Mouse (Mus musculus): ENCODE measurements at regions not wholly inside any gene's neighbourhood (a gene's known extent, or its start where the extent isn't known, plus 50 kb on each side); places are given as distances from the start of the nearest gene placed in this dataset.

DNA sequence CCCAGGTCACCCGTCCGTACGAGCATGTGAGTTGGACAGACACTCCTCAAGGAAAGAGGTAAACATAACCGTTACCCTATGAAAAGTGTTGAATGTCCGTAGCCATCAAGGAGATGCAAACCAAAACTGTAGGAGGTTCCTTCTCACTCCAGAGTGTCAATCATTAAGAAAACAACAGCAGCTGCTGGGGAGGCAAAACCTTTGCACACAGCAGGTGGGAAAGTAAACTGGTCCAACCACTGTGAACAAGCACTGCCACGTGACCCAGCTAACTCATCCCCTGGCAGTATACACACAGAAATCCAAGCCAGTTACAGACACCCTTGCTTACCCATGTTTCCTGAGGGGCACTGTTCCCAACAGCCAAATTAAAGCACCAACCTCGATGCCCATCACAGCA is 54.7 kb upstream of the Irx5 start:
- H3K27ac ChIP-seq (ENCODE audit: insufficient read depth, low read length): no peak overlapping the region
- TF ChIP-seq POLR2A (IDR thresholded peaks at IDR 0.05; ENCODE audit: extremely low read depth, insufficient read depth, low read length): no peak
- TF ChIP-seq CTCF (IDR thresholded peaks at IDR 0.05; ENCODE audit: extremely low read depth, insufficient read depth, low read length): no peak
- H3K4me1 ChIP-seq (ENCODE audit: control insufficient read depth, insufficient read depth, low read length): no peaks in the 10 kb centered on the region
- no peak overlapping the region for H3K4me3 ChIP-seq (ENCODE audit: insufficient read depth, low read length)

GRCm38 (mm10) chr8:92301029-92301428 is 56.4 kb upstream of the Irx5 start:
- no peaks in the 10 kb centered on the region for H3K4me1 ChIP-seq (ENCODE audit: control insufficient read depth, insufficient read depth, low read length)
- no peak overlapping the region for H3K27ac ChIP-seq (ENCODE audit: insufficient read depth, low read length)
- no peak overlapping the region for H3K4me3 ChIP-seq (ENCODE audit: insufficient read depth, low read length)
- TF ChIP-seq POLR2A (IDR thresholded peaks at IDR 0.05; ENCODE audit: extremely low read depth, insufficient read depth, low read length) (no peak), CTCF (IDR thresholded peaks at IDR 0.05; ENCODE audit: extremely low read depth, insufficient read depth, low read length) (no peak)

GRCm38 (mm10) chr8:92286841-92287811 is 70.3 kb upstream of the Irx5 start:
- Histone ChIP-seq H3K4me3 (ENCODE audit: insufficient read depth, low read length) (no peak overlapping the region), H3K4me1 (ENCODE audit: control insufficient read depth, insufficient read depth, low read length) (no peaks in the 10 kb centered on the region), H3K27ac (ENCODE audit: insufficient read depth, low read length) (no peak overlapping the region)
- TF ChIP-seq POLR2A (IDR thresholded peaks at IDR 0.05; ENCODE audit: extremely low read depth, insufficient read depth, low read length) (no peak), CTCF (IDR thresholded peaks at IDR 0.05; ENCODE audit: extremely low read depth, insufficient read depth, low read length) (no peak)

- TF ChIP-seq POLR2A (IDR thresholded peaks at IDR 0.05; ENCODE audit: extremely low read depth, insufficient read depth, low read length) (no peak), CTCF (IDR thresholded peaks at IDR 0.05; ENCODE audit: extremely low read depth, insufficient read depth, low read length) (no peak)
- Histone ChIP-seq H3K4me3 (ENCODE audit: insufficient read depth, low read length) (no peak overlapping the region), H3K27ac (ENCODE audit: insufficient read depth, low read length) (no peak overlapping the region), H3K4me1 (ENCODE audit: control insufficient read depth, insufficient read depth, low read length) (no peaks in the 10 kb centered on the region)
Measured at GRCm38 (mm10) chr8:92275755-92276154, 81.7 kb upstream of the Irx5 start.

- TF ChIP-seq CTCF (IDR thresholded peaks at IDR 0.05; ENCODE audit: extremely low read depth, insufficient read depth, low read length) (no peak), POLR2A (IDR thresholded peaks at IDR 0.05; ENCODE audit: extremely low read depth, insufficient read depth, low read length) (no peak)
- Histone ChIP-seq H3K27ac (ENCODE audit: insufficient read depth, low read length) (no peak overlapping the region), H3K4me3 (ENCODE audit: insufficient read depth, low read length) (no peak overlapping the region), H3K4me1 (ENCODE audit: control insufficient read depth, insufficient read depth, low read length) (no peaks in the 10 kb centered on the region)
Measured at GRCm38 (mm10) chr8:92272726-92273125, 84.7 kb upstream of the Irx5 start.

- Histone ChIP-seq H3K4me3 (ENCODE audit: insufficient read depth, low read length) (no peak overlapping the region), H3K27ac (ENCODE audit: insufficient read depth, low read length) (no peak overlapping the region), H3K4me1 (ENCODE audit: control insufficient read depth, insufficient read depth, low read length) (no peaks in the 10 kb centered on the region)
- TF ChIP-seq CTCF (IDR thresholded peaks at IDR 0.05; ENCODE audit: extremely low read depth, insufficient read depth, low read length): no peak
- TF ChIP-seq POLR2A (IDR thresholded peaks at IDR 0.05; ENCODE audit: extremely low read depth, insufficient read depth, low read length): no peak
Measured at GRCm38 (mm10) chr8:92272073-92272472, 85.4 kb upstream of the Irx5 start.

GRCm38 (mm10) chr8:92270636-92271035 is 86.8 kb upstream of the Irx5 start:
- Histone ChIP-seq H3K4me1 (ENCODE audit: control insufficient read depth, insufficient read depth, low read length) (no peaks in the 10 kb centered on the region), H3K27ac (ENCODE audit: insufficient read depth, low read length) (no peak overlapping the region), H3K4me3 (ENCODE audit: insufficient read depth, low read length) (no peak overlapping the region)
- TF ChIP-seq CTCF (IDR thresholded peaks at IDR 0.05; ENCODE audit: extremely low read depth, insufficient read depth, low read length) (no peak), POLR2A (IDR thresholded peaks at IDR 0.05; ENCODE audit: extremely low read depth, insufficient read depth, low read length) (no peak)

DNA sequence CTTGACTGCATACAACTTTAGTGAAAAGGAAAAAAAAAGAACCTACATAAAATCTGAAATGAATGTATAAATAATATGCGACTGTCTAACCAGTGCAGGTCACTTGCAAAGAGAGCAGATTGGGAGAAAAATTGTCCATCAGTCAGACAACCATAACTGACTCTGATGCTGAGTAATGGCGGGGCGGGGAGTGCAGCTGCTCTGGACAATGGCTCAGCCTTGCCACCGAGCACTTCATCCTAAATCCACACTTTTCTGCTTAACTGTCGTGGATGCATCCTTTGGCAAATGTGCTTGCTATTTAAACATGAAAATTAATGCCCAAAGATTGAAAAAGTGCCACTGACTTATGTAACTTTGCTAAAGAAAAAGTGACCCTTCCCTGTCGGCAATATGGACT is 90.0 kb upstream of the Irx5 start:
- no peaks in the 10 kb centered on the region for H3K4me1 ChIP-seq (ENCODE audit: control insufficient read depth, insufficient read depth, low read length)
- H3K27ac ChIP-seq (ENCODE audit: insufficient read depth, low read length): no peak overlapping the region
- TF ChIP-seq CTCF (IDR thresholded peaks at IDR 0.05; ENCODE audit: extremely low read depth, insufficient read depth, low read length) (no peak), POLR2A (IDR thresholded peaks at IDR 0.05; ENCODE audit: extremely low read depth, insufficient read depth, low read length) (no peak)
- no peak overlapping the region for H3K4me3 ChIP-seq (ENCODE audit: insufficient read depth, low read length)

DNA sequence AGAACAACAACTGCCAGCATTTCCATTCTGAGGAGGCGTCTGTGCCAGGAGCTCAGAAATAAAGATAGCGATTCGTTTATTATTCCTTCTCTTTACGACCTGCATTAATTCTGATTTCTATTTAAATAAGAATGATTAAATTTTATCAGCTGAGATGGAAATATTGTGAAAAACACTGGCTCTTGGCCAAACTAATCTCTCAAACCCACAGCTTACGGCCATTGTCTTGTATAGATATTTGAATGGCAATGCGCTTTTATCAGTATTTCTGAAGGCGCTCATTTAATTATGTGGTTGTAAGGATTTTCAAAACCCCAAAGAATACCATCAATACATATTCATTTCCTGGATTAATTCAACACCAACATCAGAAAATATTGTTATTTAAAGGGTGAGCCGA is 97.4 kb upstream of the Irx5 start:
- no peak for TF ChIP-seq POLR2A (IDR thresholded peaks at IDR 0.05; ENCODE audit: extremely low read depth, insufficient read depth, low read length)
- TF ChIP-seq CTCF (IDR thresholded peaks at IDR 0.05; ENCODE audit: extremely low read depth, insufficient read depth, low read length): no peak
- Histone ChIP-seq H3K27ac (ENCODE audit: insufficient read depth, low read length) (no peak overlapping the region), H3K4me3 (ENCODE audit: insufficient read depth, low read length) (no peak overlapping the region), H3K4me1 (ENCODE audit: control insufficient read depth, insufficient read depth, low read length) (no peaks in the 10 kb centered on the region)

DNA sequence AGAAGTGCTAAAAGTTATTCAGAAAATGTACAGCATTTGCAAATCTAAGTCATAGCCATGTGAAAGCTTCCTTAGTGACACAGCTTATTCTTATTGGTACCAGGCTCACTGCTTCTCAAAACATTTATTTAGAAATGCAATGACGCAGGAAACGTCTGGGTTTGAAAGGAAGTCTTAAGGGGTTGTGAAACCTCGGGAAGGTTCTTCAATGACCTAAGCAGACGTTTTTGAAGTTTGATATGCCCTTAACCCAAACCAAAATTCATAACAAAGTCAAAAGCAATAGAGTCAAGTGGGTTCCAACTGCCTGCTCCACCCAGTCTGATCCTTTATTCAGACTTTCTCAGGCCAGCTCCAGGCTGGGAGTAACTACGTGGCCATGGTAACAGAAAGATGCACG is 99.2 kb upstream of the Irx5 start:
- Histone ChIP-seq H3K4me3 (ENCODE audit: insufficient read depth, low read length) (no peak overlapping the region), H3K4me1 (ENCODE audit: control insufficient read depth, insufficient read depth, low read length) (peaks cover under 1% of the 10 kb centered on the region; the same call in 1 of the 2 replicates), H3K27ac (ENCODE audit: insufficient read depth, low read length) (no peak overlapping the region)
- no peak for TF ChIP-seq POLR2A (IDR thresholded peaks at IDR 0.05; ENCODE audit: extremely low read depth, insufficient read depth, low read length)
- TF ChIP-seq CTCF (IDR thresholded peaks at IDR 0.05; ENCODE audit: extremely low read depth, insufficient read depth, low read length): no peak
